Mouse (Mus musculus): ENCODE results near the gene Mapk9.
"Not testable (repeated sequence)": the region's sequence is repeated elsewhere in the genome, so short reads cannot be mapped to it uniquely, and the experiment has no call there.

Gene Mapk9

DNA sequence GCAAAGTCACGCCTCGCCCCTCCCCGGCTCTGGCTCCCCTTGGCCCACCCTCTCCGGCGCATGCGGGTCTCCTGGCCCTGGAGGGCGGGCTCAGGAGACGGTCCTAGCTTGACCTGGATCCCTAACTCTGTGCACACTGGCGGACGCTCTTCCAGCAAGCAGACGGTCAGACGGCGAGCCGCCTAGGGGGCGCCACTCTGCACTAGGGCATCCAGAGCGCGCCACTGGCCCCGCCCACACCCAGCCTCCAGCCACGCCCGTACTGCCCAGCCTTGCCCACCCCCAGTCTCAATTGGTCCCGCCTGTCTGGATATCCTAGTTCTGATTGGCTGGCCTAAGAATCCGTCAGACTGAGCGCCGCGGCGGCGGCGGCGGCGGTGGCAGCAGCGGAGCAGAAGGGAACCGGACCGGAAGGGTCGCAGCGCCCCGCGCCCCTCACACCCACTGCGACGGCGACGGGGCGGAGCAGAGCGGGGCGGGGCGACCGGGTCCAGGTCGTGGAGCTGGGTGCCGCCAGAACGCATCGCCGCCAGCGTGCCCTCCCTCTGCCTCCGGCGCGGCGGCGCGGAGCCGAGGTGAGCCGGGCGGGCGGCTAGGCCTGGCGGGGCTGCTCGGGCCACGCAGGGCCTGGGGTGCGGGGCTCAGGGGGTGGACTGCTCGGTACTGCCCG, at the start of gene Mapk9:
Gene Mapk9, plus strand, starts transcription at position 351 of the 670 bp plus-strand sequence.
- DNase-seq (ENCODE audit: low spot score) = peak; percentile 98

DNA sequence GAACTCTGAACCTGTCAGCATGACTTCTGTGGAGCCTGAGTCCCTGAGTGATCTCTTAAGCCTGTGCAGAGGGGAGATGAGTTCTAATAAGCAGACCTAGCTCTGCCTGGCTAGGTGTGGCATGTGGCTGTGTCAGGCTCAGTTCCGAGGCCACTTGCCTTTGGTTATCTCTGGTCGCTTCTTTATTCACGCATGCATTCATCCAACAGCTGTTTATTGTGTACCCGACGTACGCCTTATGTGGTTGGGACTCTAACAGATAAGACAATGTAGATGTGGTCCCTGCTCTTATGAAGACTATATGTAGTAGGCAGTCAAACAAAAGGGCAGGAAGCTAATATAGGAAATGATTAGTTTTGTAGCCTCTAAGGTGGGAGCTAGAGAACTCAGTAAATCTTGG, 47.6 kb upstream of the Mapk9 start:
- DNase-seq (ENCODE audit: low spot score) = no peak

DNA sequence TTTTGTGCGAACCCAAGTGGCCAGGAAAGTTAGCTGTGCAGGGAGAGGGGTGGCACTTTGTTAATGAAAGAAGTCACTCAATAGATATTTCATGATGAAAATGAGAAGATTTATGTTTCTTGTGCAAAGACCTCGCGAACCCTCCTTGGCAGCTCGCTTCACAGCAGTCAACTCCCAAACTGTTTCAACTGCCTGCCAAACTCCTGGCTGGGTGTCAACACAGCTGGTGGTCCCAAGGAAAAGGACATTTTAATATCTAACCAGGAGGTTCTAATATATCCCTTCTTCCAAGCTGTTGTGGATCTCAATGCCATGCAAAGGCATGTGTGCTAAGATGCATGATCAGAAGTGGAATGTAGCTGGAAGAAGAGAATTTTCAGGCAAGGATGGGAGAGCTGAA, 45.0 kb upstream of the Mapk9 start:
- no peak for DNase-seq (ENCODE audit: low spot score)

DNA sequence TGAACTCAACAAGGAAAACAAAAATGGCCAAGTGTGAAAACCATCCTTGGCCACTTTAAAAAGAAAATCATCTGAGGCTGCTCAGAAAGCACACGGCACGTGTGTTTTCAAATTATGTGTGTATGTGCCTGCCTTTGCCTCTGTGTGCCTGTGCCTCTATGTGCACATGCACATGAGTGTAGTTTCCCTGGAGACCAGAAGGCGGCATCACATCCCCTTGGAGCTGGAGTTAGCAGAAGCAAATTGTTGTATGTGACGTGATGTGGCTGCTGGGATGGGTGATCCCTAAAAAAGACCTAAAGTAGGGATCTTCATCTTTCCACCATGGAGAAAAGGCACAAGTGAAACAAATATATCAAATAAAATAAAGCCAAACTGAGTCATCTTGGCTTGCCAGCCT, 42.8 kb upstream of the Mapk9 start:
- no peak for DNase-seq (ENCODE audit: low spot score)

DNA sequence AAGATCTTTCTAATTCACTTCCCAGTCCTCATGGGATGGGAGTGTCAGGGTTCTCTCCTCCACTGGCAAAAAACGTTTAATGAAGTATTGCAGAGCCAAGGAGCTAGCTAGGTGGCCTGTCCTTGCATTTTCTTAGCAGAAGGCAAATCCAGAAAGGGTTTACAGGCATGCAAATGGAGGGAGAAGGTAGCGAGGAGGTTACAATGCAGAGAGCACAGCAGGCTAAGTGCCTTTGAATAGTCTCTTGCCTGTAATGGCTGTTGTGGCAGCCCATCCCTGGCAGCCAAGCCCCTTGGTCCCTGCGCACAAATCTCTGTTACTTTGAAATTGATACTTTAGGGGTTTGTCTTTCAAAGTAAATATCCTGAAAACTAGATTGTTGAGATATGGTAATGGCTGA, 40.3 kb upstream of the Mapk9 start:
- DNase-seq (ENCODE audit: low spot score) = no peak

DNA sequence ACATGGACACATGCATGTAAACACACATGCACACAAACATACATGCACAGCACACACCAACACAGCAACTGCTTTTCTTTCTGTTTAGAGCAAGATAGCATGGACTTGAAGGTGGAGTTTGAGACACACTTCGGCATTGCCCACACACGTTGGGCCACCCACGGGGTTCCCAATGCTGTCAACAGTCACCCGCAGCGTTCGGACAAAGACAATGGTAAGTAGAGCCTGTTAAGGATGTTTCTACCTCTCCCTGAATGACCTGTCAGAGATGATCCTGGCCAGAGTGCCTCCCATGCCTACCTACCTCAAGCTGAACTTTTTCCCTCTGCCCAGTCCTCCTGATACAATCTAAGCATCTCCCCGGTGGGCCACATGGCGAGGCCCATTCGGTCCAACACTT, 37.6 kb upstream of the Mapk9 start:
- DNase-seq (ENCODE audit: low spot score) = no peak

DNA sequence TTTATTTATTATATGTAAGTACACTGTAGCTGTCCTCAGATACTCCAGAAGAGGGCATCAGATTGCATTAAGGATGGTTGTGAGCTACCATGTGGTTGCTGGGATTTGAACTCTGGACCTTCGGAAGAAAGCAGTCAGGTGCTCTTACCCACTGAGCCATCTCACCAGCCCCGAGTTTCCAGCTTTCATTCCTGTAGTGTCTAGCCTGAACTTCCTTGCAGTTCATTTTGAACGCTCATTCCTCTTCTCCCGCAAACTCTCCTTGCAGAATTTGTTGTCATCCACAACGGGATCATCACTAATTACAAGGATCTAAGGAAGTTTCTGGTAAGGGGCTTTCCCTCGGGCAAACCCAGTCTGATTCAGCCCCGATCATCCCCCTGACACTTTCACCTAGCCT, 35.9 kb upstream of the Mapk9 start:
- not testable (repeated sequence) for DNase-seq (ENCODE audit: low spot score)

DNA sequence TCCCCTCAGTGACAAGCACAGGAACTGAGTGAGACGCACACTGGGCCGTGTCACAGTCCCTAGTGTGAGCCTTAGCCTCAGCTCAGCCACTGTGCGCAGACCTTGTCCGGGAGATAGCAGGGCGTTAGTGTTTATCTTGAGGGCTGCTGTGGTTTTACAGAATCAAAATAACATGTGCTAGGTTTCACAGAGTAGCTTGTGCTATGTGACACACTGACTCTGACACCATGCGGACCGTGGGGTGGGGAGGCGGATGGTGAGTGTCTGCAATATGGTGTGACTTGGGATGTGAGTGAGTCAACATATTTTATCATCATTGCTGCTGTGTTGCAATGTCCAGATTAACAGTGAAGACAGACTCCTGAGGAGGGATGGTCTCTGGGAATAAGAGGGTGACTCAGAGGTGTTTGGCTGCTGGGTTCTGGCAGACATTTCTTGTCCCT, 35.4 kb upstream of the Mapk9 start:
- peak; percentile 8 for DNase-seq (ENCODE audit: low spot score)

DNA sequence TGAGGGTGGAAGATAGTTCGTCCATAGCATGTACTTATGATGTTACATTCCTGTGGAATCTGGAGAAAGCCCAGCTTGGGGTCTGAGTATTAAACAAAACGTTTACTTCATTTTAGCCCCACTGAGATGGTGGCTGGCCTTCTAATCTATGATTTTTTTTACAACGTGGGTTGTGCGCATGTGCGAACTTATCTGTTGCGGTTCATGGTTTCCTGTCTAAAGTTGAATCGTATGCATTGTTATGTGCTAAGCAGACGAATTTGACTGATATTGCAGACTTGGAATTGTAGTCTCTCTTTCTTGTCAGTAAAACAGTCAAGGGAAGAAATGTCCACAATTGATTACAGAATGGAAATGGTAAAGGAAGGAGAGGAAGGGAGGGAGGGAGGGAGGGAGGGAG, 34.7 kb upstream of the Mapk9 start:
- DNase-seq (ENCODE audit: low spot score) = no peak

DNA sequence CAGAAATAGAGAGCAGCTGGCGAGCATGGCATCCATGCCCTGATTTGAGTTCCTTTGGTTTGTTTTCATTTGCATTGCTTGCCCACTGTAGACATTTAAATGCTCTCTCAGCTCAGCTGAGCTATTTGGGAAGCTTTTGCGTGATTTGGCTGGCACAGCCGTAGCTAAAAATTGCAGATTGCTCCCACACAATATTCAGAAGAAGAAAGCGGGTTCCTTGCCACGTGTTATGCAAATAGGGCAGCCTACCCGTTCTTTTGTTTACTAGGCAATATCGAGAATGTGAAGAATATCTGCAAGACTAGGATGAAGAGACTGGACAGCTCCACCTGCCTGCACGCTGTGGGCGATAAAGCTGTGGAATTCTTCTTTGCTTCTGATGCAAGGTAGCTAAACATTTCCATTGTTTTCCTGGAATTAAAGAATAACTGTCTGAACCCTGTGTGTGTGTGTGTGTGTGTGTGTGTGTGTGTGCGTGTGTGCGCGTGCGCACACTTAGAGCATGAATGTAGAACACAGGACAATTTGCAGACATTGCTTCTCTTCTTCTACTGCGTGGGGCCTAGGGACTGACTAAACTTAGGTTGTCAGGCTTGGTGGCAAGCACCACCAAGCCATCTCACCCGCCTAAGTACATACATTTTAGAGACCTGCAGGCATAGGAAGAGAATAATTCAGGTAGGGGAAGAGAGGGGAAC, 27.5 kb upstream of the Mapk9 start:
- no peak for DNase-seq (ENCODE audit: low spot score)

DNA sequence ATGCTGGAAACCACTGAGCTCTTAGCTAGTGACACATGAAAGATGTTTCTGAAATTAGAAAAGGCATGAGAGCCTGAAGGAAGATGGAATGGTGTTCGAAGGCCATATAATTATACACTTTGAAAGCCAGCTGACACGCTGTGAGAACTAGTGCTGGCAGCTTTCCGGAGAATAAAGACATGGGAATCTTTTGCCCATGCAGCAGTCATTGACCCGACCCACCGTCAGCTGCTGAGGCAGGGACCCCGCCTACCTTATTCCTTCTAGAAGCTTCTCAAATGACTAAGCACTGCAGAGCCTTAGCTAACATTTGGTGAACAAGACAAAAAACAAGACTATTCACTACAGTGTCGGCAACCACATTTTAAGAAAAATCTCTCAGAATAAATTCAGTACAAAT, 26.9 kb upstream of the Mapk9 start:
- DNase-seq (ENCODE audit: low spot score) = no peak

DNA sequence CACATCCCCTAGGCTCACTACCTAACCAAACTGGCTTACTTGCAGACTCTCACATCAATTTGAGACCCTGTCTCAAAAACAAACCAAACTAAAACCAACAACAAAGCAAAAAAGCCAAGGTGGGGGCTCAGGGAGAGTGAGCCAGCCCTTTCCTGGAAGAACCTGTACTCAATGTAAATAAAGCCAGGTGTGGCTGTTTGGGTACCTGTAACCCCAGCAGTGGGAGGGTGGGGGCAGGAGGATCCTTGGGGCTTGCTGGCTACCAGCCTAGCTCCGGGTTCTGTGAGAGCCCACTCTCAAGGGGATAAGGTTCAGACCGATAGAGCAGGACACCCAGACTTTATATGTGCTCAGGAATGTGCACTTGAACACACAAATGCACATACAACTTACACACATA, 25.6 kb upstream of the Mapk9 start:
- DNase-seq (ENCODE audit: low spot score) = no peak

DNA sequence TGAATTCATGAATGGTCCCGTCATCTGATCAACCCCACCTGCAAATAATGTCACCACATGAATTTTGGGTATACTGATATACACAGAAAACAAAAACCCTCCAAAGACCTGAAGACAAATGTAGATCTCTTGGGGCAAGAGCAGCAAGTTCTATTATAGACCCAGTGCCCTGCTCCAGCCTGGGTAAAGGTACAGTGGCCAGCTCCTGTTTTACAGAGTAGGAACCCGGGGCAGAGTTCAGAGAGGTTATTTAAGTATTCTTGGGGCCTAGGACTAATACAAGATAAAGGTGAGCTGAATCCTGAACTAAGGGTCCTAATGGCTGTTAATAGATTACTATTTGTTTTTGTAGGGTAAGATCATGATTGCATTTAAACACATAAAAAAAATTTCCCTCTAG, 25.0 kb upstream of the Mapk9 start:
- DNase-seq (ENCODE audit: low spot score) = no peak

DNA sequence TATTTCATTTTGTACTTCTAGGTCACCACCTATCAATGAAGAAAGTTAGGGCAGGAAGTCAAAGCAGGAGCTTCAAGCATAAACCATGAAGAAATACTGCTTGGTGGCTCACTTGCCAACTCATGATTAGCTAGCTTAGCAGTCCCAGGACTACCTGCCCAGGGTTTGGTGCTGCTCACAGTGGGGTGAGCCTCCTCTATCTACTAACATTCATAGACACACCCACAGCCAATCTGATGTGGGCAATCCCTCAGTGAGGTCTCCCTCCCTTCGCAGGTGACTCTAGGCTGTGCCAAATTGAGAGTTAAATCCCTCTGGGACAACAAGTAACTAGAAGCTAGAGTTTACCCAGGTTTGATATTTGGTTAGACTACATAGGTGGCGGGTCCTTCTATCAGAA, 24.2 kb upstream of the Mapk9 start:
- DNase-seq (ENCODE audit: low spot score) = no peak

DNA sequence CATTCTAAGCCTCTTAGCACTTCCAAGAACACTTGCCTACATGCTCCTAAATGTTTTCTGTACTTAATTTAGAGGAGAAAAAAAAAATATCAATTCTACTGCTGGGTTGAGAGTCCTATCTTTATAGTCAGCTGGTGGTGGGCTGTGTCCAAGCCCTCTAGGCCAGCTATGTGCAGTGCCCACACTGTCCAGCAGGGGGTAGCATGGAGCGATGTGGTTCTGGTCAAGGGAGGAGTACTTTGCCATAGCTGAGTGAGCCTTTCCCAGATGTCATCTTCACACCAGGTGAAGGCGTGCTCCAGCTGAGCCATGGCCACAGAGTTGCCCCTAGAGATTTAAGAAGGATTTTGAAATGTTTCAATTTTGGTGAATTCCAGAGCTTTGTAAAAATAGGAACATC, 21.7 kb upstream of the Mapk9 start:
- peak; percentile 75 for DNase-seq (ENCODE audit: low spot score)

DNA sequence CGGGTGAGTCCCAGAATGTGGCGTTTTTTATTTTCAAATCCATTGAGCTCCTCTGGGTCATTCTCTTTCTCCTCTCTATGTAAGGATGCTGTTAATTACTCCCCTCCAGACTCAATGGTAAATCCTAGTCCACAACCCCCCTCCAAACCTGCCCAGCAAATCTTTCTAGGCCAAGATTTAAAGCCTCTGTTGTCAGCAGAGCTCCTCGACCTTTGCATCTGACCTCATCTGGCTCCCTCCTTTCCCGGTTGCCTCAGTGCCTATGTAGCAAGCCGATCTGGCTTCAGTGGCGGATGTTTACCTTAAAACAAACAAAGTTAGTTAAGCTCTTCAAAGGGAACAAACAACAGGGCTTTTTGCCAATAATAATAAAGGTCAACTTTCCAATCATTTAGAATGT, 19.3 kb upstream of the Mapk9 start:
- no peak for DNase-seq (ENCODE audit: low spot score)

DNA sequence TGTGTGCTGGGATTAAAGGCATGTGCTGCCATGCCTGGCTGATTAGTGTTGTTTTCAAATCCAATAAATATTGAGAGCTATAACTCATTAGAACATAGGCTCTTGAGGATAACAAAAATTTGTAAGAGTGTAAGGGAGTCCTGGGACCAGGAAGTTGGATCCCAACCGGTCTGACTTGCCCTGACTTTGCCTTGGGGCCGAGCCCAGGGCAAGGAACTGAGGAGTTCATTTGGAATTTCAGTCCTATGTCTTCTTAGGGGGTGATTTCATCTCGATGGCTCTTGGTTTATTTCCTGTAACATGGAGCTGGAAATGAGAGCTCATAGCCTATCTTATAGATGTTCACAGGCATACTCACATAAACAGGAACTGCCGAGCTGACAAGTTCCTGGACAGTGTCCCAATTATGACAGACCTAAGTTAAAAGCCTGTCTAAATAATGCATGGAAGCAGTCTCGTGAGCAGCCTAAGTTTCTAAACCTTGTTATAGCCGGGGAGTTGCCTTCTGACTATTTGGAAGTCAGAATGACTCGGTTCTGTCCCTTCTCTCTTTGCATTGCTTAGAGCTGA, 17.3 kb upstream of the Mapk9 start:
- DNase-seq (ENCODE audit: low spot score) = peak; percentile 28

DNA sequence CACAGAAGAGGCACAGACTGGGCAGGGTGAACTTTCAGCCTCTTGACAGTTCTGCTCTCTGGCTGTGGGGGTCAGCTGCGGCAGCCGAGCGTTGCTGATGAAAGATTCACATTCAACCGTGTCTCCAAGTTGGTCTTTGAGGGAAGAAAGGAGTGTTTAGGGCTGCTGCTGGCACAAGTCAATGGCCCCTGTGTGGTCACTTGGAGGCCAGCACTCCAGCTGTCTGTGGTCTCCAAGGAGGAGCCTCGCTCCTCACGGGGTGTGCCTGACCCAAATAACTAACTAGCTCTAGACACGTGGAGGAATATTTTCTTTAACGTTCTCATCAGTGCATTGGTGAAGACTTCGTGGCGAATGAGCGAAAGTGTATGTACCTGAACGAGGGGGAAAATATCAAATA, 14.6 kb upstream of the Mapk9 start:
- no peak for DNase-seq (ENCODE audit: low spot score)

DNA sequence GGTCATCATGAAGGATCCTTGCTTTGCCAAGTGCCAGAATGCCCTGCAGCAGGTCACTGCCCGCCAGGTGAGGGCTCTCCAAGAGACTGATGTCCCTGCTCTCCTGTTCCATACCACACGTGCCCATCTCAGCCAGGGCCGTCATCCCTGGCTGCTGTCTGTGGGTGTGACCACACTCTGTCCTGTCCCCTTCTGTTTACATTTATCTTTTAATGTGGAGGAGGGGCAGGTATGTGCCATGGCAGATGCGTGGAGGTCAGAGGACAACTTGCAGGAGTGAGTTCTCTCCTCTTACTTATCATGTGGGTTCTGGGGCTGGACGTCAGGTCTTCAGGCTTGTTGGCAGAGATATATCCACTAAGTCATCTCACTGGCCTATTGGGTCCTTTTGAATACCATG, 13.6 kb upstream of the Mapk9 start:
- no peak for DNase-seq (ENCODE audit: low spot score)

DNA sequence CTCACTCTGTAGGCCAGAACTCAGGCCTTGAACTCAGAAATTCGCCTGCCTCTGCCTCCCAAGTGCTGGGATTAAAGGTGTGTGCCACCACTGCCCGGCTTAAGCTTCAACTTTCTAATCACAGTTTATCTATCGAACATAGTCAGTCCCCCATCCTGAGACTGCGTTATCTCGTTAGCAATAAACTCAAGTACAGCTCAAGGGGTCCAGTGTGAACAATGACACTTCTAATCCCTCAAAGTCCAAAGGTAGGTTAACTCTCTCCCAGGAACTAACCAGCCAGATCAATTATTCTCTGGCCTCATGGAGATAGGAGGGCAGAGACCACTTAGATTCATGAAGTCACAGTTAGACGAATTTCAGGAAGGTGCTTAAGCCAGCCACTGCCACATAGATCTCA, 12.3 kb upstream of the Mapk9 start:
- no peak for DNase-seq (ENCODE audit: low spot score)

DNA sequence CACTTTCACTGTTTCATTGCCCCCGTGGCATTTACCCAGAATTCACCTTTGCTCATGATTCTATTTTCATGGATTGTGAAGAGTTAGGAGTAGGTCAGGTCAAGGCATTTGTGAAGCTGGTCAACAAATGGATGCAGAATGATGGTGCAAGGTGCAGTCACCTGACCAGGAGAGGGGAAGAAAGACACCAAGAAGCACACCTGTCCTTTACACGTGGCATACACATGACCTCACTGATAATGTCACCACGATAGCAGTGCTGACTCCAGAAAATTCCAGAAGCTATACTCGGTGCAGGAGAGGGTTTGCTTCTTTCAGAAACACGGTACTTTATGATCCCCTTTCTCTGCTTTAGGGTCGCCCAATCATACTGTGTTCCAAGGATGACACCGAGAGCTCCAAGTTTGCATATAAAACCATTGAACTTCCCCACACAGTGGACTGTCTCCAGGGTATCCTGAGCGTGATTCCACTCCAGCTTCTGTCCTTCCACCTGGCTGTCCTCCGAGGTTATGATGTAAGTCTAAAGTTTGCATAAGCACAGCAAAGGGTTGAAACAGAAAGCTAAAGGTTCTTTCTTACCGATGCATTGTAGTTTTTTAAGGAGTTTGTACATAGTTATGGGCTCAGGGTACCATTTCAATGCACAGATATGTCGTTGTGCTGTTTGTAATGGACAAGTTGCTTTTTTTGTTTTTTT, 11.1 kb upstream of the Mapk9 start:
- DNase-seq (ENCODE audit: low spot score) = no peak

DNA sequence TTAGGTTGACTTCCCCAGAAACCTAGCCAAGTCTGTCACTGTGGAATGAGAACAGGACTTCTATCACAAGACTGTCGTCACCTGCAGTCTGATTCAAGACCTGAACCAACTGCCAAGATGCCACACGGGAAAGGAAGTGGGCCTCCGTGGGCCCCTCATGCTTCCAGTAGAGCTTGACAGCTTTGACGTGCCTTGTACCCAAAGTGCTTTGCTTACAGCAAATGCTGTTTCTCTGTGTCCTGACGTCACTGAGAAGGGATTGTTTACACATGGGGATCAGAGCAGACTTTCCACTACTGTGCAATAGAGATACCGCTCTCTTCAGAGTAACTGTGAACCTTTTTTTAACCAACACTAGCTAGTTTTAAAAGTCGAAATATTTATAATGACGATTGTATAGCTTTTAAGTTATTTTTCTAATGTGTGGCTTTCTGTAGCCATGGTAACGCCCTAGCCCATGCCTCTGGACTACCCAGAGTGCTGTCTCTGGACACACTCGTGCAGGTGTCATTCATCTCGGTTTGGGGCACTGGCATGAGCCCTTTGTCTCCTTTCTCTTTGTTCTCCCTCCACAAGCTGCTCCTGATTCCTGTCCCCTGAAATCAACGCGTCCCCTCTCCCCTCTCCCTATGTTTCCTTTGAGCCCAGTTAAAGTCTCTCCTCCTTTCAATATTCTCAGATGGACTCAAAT, 8.7 kb upstream of the Mapk9 start:
- DNase-seq (ENCODE audit: low spot score) = no peak
